Mouse (Mus musculus) liver (tissue): Measurements from ENCODE around the gene Zfand6.

Experiments
- DNase-seq: peaks from one replicate; pipeline ENCODE4 v3.0.0-alpha.2; 2020; ENCODE audit warnings: mixed read lengths

Gene Zfand6

DNA sequence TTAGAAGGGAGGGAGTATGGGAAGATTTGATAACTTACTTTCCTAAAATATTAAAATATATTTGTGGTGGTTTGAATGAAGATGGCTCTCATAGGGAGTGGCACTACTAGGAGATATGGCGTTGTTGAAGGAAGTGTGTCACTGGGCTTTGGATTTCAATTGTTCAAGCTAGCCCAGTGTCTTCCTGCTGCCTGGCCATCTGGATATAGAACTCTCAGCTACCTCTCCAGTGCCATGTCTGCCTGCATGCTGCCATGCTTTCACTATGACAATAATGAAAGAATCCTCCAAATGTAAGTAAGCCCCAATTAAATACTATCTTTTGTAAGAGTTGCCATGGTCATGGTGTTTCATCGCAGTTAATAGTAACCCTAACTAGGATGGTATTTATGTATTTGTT, 40.7 kb downstream of the Zfand6 start:
- DNase-seq = no peak

DNA sequence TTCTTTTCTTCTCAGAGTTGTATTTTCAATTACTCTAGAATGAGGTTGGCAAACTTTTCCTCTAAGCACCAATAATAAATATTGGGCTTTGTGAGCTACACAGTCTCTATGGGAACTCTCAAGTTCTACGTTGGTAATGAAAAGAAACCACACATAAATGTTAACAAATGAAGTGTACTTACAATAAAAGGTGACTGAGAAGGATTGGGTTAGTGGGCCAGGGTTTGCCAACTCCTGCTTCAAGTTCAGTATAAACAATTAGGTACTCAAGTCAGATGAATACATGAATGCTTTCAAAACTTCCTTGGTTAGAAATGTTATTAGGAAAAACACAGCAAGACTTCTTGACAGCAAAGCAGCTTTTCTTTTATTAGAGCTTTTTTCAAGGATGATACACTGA, 43.5 kb downstream of the Zfand6 start:
- DNase-seq = no peak

DNA sequence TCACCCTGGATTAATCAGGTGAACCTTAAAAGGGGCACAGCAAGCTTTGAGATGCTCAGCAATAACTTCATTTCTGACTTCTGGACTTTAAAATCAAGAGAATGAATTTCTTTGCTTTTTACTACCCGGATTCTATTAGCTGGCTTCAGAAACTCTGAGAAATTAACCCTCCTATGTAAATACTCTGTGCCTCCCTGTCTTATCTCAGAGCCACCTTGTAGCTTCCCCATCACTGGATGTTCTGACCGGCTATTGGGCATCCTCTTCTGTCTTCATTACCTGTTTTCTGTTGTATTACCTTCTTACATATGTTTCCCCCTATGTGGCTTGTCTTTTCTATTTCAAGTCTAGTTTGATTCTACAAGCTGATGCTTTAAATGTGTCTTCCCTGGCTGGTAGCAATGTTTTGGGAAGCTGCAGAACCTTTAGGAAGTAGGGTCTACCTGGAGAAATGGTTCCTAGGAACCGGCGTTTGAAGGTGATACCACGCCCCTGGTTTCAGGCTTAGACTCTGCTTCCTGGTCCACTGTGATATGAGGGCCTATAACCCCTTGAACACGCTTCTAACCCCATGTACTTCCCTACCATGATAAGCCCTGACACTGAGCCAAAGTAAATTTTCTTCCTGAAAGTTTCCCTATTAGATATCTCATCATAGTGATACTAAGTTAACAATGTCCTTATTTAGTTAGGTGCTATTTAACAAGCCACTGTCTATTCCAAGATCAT, 46.3 kb downstream of the Zfand6 start:
- no peak for DNase-seq

- no peak for DNase-seq
Observed at GRCm38 (mm10) chr7:84642159-84642928, 47.4 kb downstream of the Zfand6 start.

GRCm38 (mm10) chr7:84636939-84637338, 52.8 kb downstream of the Zfand6 start:
- DNase-seq = no peak

DNA sequence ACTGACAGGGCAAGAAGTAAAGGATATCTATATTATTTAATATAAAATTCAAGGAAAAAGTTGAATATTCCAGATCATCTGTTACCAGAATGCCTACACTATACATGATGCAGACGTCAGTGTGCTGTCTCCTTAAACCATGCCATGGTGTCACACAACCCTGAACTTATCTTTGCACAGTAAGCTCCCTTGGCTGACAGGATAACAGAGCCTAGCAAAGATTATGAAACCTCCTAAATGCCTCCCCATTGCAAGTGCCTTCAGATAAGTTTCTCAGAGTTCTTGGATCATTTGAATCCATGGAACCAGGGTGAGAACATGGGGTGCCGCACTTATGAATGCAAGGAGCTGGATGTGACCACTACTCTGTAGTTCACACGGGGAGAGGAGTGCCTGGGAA, 57.9 kb downstream of the Zfand6 start:
- DNase-seq = peak; percentile 41

- no peak for DNase-seq
Observed at GRCm38 (mm10) chr7:84623718-84624117, 66.0 kb downstream of the Zfand6 start.

DNA sequence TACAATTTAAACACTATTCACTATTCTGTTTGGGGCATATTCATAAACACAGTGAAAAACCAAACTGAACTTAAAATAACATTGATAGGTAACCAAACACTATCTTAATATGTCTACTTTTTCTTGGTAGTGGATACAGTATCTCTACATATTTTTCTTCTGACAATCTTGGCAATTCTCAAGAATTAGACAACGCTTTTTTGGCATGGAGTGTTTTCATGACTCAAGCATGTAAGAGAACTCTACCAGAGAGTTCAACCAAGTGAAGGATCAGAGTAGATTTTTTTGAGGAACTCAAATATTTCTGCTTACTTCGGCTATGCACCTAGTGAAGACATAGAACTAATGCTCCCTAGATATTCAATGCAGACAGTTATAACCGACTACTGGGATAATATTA, 68.8 kb downstream of the Zfand6 start:
- no peak for DNase-seq

- DNase-seq = no peak
Observed at GRCm38 (mm10) chr7:84618951-84619350, 70.8 kb downstream of the Zfand6 start.

GRCm38 (mm10) chr7:84612445-84612844, 77.3 kb downstream of the Zfand6 start:
- no peak for DNase-seq

DNA sequence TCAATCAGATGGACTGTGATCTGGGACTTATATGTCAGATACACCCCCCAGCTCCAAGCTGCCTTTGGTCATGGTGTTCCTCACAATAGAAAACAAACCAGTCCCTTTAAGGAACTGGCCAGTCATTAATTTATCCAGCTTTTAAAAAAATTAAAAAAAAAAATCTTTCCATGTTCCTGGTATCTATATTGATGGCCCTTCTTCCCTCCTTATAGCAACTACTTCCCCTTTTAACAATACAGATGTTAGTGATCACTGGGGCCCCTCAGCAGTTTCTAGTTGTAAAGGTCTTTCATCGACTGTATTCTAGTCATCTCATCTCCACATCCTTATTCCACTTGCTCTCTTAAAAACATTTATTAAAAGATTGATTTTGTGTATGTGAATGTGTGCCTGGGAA, 78.2 kb downstream of the Zfand6 start:
- DNase-seq = no peak

DNA sequence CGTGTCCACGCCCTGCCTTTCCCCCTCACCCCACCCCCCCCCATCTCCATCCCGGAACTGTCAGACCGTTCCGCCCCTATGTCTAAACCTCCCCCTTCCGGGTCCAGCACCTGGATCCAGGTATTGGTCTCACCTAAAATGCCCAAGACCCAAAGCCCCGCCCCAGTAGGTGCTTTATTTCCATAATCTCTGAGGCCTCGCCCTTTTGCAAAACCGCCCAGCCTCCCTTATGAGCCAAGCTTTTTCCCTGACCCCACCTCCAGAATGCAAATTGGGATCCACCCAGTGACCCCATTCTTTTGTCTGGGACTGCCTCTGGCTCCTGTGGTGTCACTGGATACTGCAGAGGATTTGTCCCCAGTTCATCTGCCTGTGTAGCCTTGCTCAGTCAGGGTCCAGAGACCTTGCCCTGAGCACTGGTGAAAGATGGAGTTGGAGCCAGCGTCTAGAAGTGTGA, 83.4 kb downstream of the Zfand6 start, which contains the start of gene Fah:
TSS of gene Fah (minus strand) at position 430 of the 457 bp plus-strand sequence.
- DNase-seq = peak; percentile 54

DNA sequence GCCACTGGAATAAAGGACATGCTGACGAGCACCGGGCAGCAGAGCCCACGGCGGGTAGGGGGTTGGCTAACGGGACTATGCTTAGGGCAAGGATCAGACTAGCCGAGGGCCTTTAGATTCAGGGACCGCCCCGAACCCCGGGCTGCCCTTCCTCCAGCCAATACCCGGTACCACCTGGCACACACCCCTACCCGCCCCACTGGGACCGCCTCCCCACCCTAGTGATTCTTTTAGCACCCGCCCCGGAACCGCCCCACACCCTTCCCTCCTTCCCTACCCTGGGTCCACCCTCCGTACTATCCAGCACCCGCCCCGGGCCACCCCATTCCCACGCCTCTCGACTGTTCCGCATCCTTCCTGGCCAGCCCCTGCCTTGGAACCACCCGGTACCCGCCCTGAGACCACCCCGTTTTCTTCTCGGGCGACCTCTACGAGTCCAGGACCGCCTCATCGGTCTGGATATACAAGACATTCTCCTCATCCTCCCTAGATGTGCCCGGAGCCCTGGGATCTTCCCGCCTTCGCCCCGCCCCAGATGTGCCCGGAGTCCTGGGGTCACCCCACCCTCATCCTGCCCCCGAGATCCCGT, 84.0 kb downstream of the Zfand6 start:
- peak; percentile 90 for DNase-seq

DNA sequence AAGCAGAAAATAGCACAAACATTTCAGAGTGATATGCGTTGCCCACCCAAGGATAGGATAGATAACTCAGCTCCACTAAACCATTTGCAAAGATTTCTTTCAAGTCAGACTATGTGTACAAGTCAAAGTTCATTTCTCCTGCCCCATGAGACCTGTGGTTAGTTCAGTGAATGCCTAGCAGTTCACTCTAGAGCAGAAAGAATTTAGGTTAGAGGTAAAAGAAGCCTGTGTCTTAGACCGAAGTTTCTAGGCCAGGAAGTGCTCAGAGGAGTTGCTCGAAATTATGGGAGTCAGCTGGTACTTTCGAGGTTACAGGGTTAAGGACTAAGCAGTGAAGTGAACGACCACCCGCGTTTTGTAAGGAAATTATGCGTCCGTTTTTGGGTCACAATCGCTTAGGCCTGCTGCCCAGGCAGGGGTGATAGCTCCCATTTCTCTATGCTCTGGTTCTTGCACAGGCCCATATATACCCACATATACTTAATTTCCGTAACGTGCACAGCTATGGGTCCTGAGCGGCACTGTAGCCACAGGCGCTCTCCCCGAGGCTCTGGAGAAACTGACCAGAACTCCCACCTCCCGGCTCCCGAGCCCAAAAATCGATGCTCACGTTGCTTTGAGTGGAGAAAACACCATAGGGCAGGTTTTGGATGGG, 84.6 kb downstream of the Zfand6 start:
- no peak for DNase-seq

DNA sequence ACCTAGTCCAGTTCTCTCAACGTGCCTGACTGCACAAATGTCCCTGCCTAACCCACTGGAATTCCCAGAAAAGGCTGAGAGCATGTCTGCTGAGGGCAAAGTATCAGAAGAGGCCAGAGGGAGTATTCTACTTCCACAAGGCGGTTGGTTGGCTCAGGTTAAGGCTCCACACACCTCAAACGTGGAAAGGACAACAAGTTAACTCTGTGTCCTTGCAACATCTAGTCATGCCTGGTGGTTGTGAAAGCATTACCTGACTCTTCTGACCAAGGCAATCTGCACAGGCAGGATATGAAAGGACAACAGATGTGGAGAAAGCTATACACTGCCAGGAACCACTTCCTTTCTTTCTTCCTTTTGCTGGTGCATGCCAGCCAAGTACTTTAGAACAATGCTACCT, 85.3 kb downstream of the Zfand6 start:
- DNase-seq = no peak

- DNase-seq = no peak
Observed at GRCm38 (mm10) chr7:84601331-84601730, 88.4 kb downstream of the Zfand6 start.

DNA sequence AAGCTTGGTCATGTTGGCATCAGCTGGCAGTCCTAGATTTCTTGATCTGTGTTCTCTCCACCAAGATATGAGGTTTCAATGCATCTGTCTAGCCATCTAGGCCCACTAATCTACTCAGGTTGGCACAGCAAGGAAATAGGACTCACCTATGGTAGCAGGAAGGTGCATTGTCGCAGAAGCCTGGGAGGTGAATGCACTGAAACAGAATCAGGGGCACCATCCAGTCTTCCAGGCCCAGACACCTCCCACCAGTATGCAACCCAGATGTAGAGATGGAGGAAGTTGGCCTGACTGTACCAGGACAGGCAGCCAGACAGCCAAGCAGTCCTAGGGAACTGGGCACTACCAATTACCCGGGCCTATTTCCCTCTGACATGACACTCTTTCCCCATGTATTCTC, 89.1 kb downstream of the Zfand6 start:
- no peak for DNase-seq

DNA sequence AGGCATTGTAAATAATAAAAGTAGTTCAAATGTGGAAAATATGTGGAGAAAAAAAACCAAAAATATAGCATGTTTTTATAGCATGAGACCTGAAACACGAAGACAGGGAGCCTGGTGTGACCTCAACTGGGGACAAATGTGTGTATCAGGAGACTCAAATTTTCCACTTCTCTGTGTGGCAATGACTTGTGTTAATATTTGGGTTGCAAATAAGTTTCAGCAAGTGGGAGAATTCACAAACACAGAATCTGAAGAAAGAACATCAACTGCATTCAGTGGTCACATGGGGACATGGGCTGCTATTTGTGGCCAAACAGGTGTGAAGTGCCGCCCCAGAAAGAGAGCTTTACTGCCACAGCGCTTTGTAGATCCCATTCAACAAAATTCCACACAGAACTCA, 93.1 kb downstream of the Zfand6 start:
- no peak for DNase-seq

- DNase-seq = no peak
Observed at GRCm38 (mm10) chr7:84596002-84596401, 93.8 kb downstream of the Zfand6 start.

- DNase-seq = peak; percentile 1
Observed at GRCm38 (mm10) chr7:84594917-84595303, 94.8 kb downstream of the Zfand6 start.

GRCm38 (mm10) chr7:84594087-84594916, 95.5 kb downstream of the Zfand6 start:
- peak; percentile 52 for DNase-seq

DNA sequence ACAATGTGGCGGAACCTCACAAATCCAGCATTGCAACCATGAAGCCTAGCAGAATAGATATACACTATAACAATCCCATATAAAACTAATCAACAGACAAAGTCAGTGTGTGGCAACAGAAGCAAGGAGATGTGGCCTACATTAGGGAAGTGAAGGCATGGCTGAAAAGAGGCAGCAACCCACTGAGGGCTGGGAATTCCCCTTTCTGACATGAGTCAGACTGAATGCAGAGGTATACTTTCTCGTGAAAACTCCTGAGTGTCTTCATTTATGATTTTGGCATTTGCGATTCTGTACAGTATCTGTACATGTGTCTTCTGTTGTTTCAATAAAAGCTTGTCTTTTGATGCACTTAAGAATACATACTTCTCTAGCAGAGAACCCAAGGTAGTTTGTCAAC, 98.4 kb downstream of the Zfand6 start:
- DNase-seq = no peak
